ENCODE assay signal across 23 mouse cellular contexts in the genomic region with DNA sequence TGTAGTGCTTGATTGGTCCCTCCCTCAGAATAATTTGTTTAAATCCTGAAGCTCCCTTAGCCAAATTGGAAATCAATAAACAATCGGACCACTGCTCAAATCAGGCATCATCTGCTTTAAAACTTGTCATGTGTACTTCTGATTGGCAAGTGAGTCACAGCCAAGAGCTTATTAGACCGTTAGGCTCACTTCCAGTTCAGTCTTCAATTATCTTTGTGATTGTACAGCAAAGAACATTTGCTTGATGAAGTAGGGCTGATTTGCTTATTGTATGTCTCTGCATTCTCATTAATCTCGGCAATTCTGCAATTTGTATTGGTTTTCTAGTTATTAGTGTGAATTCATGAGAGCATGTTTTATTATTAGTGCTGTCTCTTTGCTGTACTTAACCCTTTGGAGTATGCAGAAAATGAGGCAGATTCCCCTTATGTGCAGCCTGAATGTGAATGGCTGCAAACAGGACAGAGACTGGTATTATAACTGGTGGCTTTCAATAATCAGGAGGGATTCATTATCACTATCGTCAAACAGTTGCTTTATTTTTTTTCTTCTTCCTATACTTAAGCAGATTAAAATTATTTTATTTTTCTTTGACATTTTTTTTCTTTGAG.
DNase-seq lines count a peak whose midpoint lies in the region; ATAC-seq and TF ChIP-seq lines count a peak whose summit lies in the region.
"Had no signal": no experiment of that assay in that cellular context is flagged by ENCODE, and none has a peak within 500 bp of the region (broad histone marks: within the 10 kb centered on the region; RNA-seq: fewer than 3 reads in every experiment).

No protein-coding gene starts in this region.

- DNase-seq in midbrain, embryonic 14.5 days: peak; percentile 5
- DNase-seq in midbrain, postnatal 0 days (ENCODE audit: low spot score): no peak
- peak; percentile 16 for DNase-seq in brain, embryonic 18.5 days (ENCODE audit: low read depth, low spot score)
- no peak for DNase-seq in layer of hippocampus, postnatal 10 days (ENCODE audit: low spot score in 2 of 2)
- no peak for DNase-seq in right cerebral cortex, postnatal 25 days
- DNase-seq: adrenal gland, adult 2 months; adrenal gland, postnatal 14 days; cerebellum, adult 18-20 months; cerebellum, adult 9-10 months; cerebellum, postnatal 14 days; gastrocnemius, postnatal 10 days; gastrocnemius, postnatal 36 days; heart, adult 2 months; heart, postnatal 14 days; heart, postnatal 4 days had no signal

- no peak overlapping the region for H3K4me3 ChIP-seq in midbrain, embryonic 14.5 days (replicated peaks; ENCODE audit: low read depth, low read length)
- no peak overlapping the region for H3K4me3 ChIP-seq in midbrain, postnatal 0 days (ENCODE audit: low read depth, low read length)
- no peak overlapping the region for H3K4me3 ChIP-seq in forebrain, embryonic 15.5 days
- H3K4me3 ChIP-seq: heart, adult 2 months; heart, embryonic 10.5 days; heart, embryonic 13.5 days had no signal

- no peak for ATAC-seq in midbrain, embryonic 14.5 days (ENCODE audit: low FRiP score, low TSS enrichment)
- ATAC-seq in midbrain, postnatal 0 days (ENCODE audit: low FRiP score): no peak
- peak; percentile 78 for ATAC-seq in forebrain, embryonic 15.5 days (replicated peaks)
- ATAC-seq: CD4-positive, CD25-positive, alpha-beta regulatory T cell, adult 4 months; hindbrain, postnatal 0 days; inflammation-experienced regulatory T-cells, adult 6 months; intestine, embryonic 16.5 days had no signal

- no peaks in the 10 kb centered on the region for H3K36me3 ChIP-seq in midbrain, embryonic 14.5 days (ENCODE audit: control insufficient read depth, insufficient read depth, low read length)
- no peaks in the 10 kb centered on the region for H3K36me3 ChIP-seq in midbrain, postnatal 0 days (ENCODE audit: insufficient read depth, low read length)
- H3K36me3 ChIP-seq in forebrain, embryonic 15.5 days: no peaks in the 10 kb centered on the region
- H3K36me3 ChIP-seq: heart, embryonic 10.5 days; heart, embryonic 13.5 days had no signal

- no peaks in the 10 kb centered on the region for H3K27me3 ChIP-seq in midbrain, embryonic 14.5 days (ENCODE audit: control insufficient read depth, insufficient read depth, low read length)
- H3K27me3 ChIP-seq in midbrain, postnatal 0 days (ENCODE audit: insufficient read depth, low read length): no peaks in the 10 kb centered on the region
- H3K27me3 ChIP-seq in forebrain, embryonic 15.5 days: no peaks in the 10 kb centered on the region
- H3K27me3 ChIP-seq: heart, embryonic 13.5 days had no signal

- WGBS in midbrain, embryonic 14.5 days: 74% methylated on average over 4 of the region's 4 CpGs
- 66% methylated on average over 4 of the region's 4 CpGs for WGBS in midbrain, postnatal 0 days
- whole genome bisulfite sequencing in forebrain, embryonic 15.5 days: 28% methylated on average over 4 of the region's 4 CpGs

- no peak overlapping the region for H3K27ac ChIP-seq in midbrain, embryonic 14.5 days (replicated peaks; ENCODE audit: low read depth, low read length)
- H3K27ac ChIP-seq in midbrain, postnatal 0 days (ENCODE audit: low read depth, low read length): no peak overlapping the region
- H3K27ac ChIP-seq in forebrain, embryonic 15.5 days (replicated peaks): no peak overlapping the region
- H3K27ac ChIP-seq: heart, adult 2 months; heart, embryonic 10.5 days; heart, embryonic 13.5 days; hindbrain, embryonic 14.5 days; hindbrain, postnatal 0 days had no signal

- TF ChIP-seq CTCF in midbrain, postnatal 0 days (IDR thresholded peaks at IDR 0.05): no peak

- H3K4me2 ChIP-seq in midbrain, embryonic 14.5 days (ENCODE audit: low read length): no peak overlapping the region
- no peak overlapping the region for H3K4me2 ChIP-seq in midbrain, postnatal 0 days (ENCODE audit: low read depth, low read length, poor library complexity, severe bottlenecking)
- no peak overlapping the region for H3K4me2 ChIP-seq in forebrain, embryonic 15.5 days (replicated peaks)
- H3K4me2 ChIP-seq: heart, embryonic 13.5 days; hindbrain, embryonic 14.5 days had no signal

- H3K9me3 ChIP-seq in midbrain, embryonic 14.5 days (ENCODE audit: control insufficient read depth, low read length): no peaks in the 10 kb centered on the region
- H3K9me3 ChIP-seq in midbrain, postnatal 0 days (ENCODE audit: low read length): no peaks in the 10 kb centered on the region
- H3K9me3 ChIP-seq in forebrain, embryonic 15.5 days: no peaks in the 10 kb centered on the region
- H3K9me3 ChIP-seq: heart, embryonic 10.5 days; heart, embryonic 13.5 days had no signal

- no peaks in the 10 kb centered on the region for H3K4me1 ChIP-seq in midbrain, embryonic 14.5 days (ENCODE audit: control insufficient read depth, insufficient read depth, low read length)
- no peaks in the 10 kb centered on the region for H3K4me1 ChIP-seq in midbrain, postnatal 0 days (ENCODE audit: insufficient read depth, low read length)
- peaks cover 6% of the 10 kb centered on the region for H3K4me1 ChIP-seq in forebrain, embryonic 15.5 days
- H3K4me1 ChIP-seq: heart, embryonic 10.5 days; heart, embryonic 13.5 days had no signal

- no peak overlapping the region for H3K9ac ChIP-seq in midbrain, embryonic 14.5 days (replicated peaks; ENCODE audit: low read length)
- no peak overlapping the region for H3K9ac ChIP-seq in midbrain, postnatal 0 days (replicated peaks; ENCODE audit: low read length, poor library complexity, severe bottlenecking)
- H3K9ac ChIP-seq in forebrain, embryonic 15.5 days (replicated peaks): no peak overlapping the region
- H3K9ac ChIP-seq: heart, embryonic 13.5 days; hindbrain, embryonic 14.5 days had no signal

Comparison
In these comparisons a context has a peak if more than half of its experiments do, and no peak if none do; other contexts are left out.
1. DNase-seq: peak in midbrain, embryonic 14.5 days (single experiment) and brain, embryonic 18.5 days (single experiment); none in midbrain, postnatal 0 days (single experiment), layer of hippocampus, postnatal 10 days (0 of 2) and right cerebral cortex, postnatal 25 days (single experiment).